In the genomic region with DNA sequence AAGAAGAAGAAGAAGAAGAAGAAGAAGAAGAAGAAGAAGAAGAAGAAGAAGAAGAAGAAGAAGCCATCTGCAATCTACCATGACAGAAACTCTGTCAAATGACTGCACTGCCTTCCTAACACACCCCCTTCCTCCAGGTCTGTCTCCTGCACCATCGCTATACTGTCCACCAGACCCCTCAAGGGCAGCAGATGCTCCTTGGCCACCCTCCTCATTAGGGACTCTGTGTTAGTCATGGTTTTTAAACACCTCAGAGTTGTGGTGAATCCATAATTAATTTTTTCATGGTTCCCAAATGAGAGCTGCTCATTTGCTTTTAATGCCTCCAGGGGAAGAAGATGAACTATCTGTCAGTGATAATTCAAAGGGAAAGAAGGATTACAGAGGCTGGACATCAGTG, we compare ENCODE assay signal across 16 mouse cellular contexts.
DNase-seq lines count a peak whose midpoint lies in the region; ATAC-seq and TF ChIP-seq lines count a peak whose summit lies in the region.
"Had no signal": no experiment of that assay in that cellular context is flagged by ENCODE, and none has a peak within 500 bp of the region (broad histone marks: within the 10 kb centered on the region; RNA-seq: fewer than 3 reads in every experiment).

No protein-coding gene starts in this region.

- no peak overlapping the region for H3K9ac ChIP-seq in hindbrain, embryonic 11.5 days (ENCODE audit: low read depth, low read length)
- H3K9ac ChIP-seq in hindbrain, embryonic 14.5 days: no peak overlapping the region
- H3K9ac ChIP-seq in midbrain, embryonic 11.5 days (ENCODE audit: low read length): no peak overlapping the region
- H3K9ac ChIP-seq in midbrain, postnatal 0 days (replicated peaks; ENCODE audit: low read length, poor library complexity, severe bottlenecking): no peak overlapping the region
- no peak overlapping the region for H3K9ac ChIP-seq in neural tube, embryonic 13.5 days
- H3K9ac ChIP-seq: embryonic facial prominence, embryonic 13.5 days; forebrain, embryonic 13.5 days; heart, embryonic 12.5 days; hindbrain, embryonic 13.5 days had no signal

- no peak for TF ChIP-seq CTCF in midbrain, postnatal 0 days (IDR thresholded peaks at IDR 0.05)

- no peak overlapping the region for H3K4me3 ChIP-seq in hindbrain, embryonic 11.5 days (ENCODE audit: low read depth, low read length)
- H3K4me3 ChIP-seq in hindbrain, embryonic 14.5 days (replicated peaks; ENCODE audit: low read length): no peak overlapping the region
- no peak overlapping the region for H3K4me3 ChIP-seq in midbrain, embryonic 11.5 days (ENCODE audit: low read depth, low read length)
- H3K4me3 ChIP-seq in midbrain, postnatal 0 days (ENCODE audit: low read depth, low read length): no peak overlapping the region
- no peak overlapping the region for H3K4me3 ChIP-seq in neural tube, embryonic 13.5 days
- H3K4me3 ChIP-seq: embryonic facial prominence, embryonic 13.5 days; forebrain, embryonic 13.5 days; gastrocnemius, adult 2 months; heart, embryonic 12.5 days; hindbrain, embryonic 13.5 days had no signal

- peak; percentile 76; the same call in 1 of the 2 replicates for ATAC-seq in hindbrain, embryonic 11.5 days (ENCODE audit: low FRiP score)
- ATAC-seq in hindbrain, embryonic 14.5 days (ENCODE audit: low FRiP score): no peak; the same call in 1 of the 2 replicates
- ATAC-seq in midbrain, embryonic 11.5 days (ENCODE audit: low FRiP score): peak; percentile 68; the same call in 1 of the 2 replicates
- no peak for ATAC-seq in midbrain, postnatal 0 days (ENCODE audit: low FRiP score)
- ATAC-seq in neural tube, embryonic 13.5 days (ENCODE audit: low read depth): 0 out of 2 replicates have a peak, but pooled peaks have one; percentile 50
- ATAC-seq: activated CD4-positive, CD25-positive, alpha-beta regulatory T cell, adult 4 months; Patski had no signal

- H3K36me3 ChIP-seq in hindbrain, embryonic 11.5 days (ENCODE audit: control insufficient read depth, insufficient read depth, low read length): no peaks in the 10 kb centered on the region
- H3K36me3 ChIP-seq in hindbrain, embryonic 14.5 days (replicated peaks; ENCODE audit: control insufficient read depth, insufficient read depth): no peaks in the 10 kb centered on the region
- no peaks in the 10 kb centered on the region for H3K36me3 ChIP-seq in midbrain, embryonic 11.5 days (ENCODE audit: control insufficient read depth, insufficient read depth, low read length)
- H3K36me3 ChIP-seq in midbrain, postnatal 0 days (ENCODE audit: insufficient read depth, low read length): no peaks in the 10 kb centered on the region
- H3K36me3 ChIP-seq in neural tube, embryonic 13.5 days: no peaks in the 10 kb centered on the region
- H3K36me3 ChIP-seq: embryonic facial prominence, embryonic 13.5 days; heart, embryonic 12.5 days had no signal

- H3K27me3 ChIP-seq in hindbrain, embryonic 11.5 days (ENCODE audit: control insufficient read depth, insufficient read depth, low read length): no peaks in the 10 kb centered on the region
- no peaks in the 10 kb centered on the region for H3K27me3 ChIP-seq in hindbrain, embryonic 14.5 days (ENCODE audit: control insufficient read depth, insufficient read depth, low read length)
- no peaks in the 10 kb centered on the region for H3K27me3 ChIP-seq in midbrain, embryonic 11.5 days (ENCODE audit: control insufficient read depth, insufficient read depth, low read length)
- no peaks in the 10 kb centered on the region for H3K27me3 ChIP-seq in midbrain, postnatal 0 days (ENCODE audit: insufficient read depth, low read length)
- no peaks in the 10 kb centered on the region for H3K27me3 ChIP-seq in neural tube, embryonic 13.5 days
- H3K27me3 ChIP-seq: embryonic facial prominence, embryonic 13.5 days; forebrain, embryonic 13.5 days; heart, embryonic 12.5 days; hindbrain, embryonic 13.5 days had no signal

- H3K4me2 ChIP-seq in hindbrain, embryonic 11.5 days (replicated peaks; ENCODE audit: low read depth, low read length): no peak overlapping the region
- no peak overlapping the region for H3K4me2 ChIP-seq in hindbrain, embryonic 14.5 days (replicated peaks)
- no peak overlapping the region for H3K4me2 ChIP-seq in midbrain, embryonic 11.5 days
- no peak overlapping the region for H3K4me2 ChIP-seq in midbrain, postnatal 0 days (ENCODE audit: low read depth, low read length, poor library complexity, severe bottlenecking)
- no peak overlapping the region for H3K4me2 ChIP-seq in neural tube, embryonic 13.5 days
- H3K4me2 ChIP-seq: embryonic facial prominence, embryonic 13.5 days; forebrain, embryonic 13.5 days; heart, embryonic 12.5 days; hindbrain, embryonic 13.5 days had no signal

- H3K9me3 ChIP-seq in hindbrain, embryonic 11.5 days (ENCODE audit: control insufficient read depth, low read length): no peaks in the 10 kb centered on the region
- H3K9me3 ChIP-seq in hindbrain, embryonic 14.5 days (ENCODE audit: control insufficient read depth, low read length): peaks cover 12% of the 10 kb centered on the region
- peaks cover 3% of the 10 kb centered on the region; the same call in 1 of the 2 replicates for H3K9me3 ChIP-seq in midbrain, embryonic 11.5 days (ENCODE audit: control insufficient read depth, low read length)
- peaks cover 1% of the 10 kb centered on the region; the same call in 1 of the 2 replicates for H3K9me3 ChIP-seq in midbrain, postnatal 0 days (ENCODE audit: low read length)
- peaks cover 8% of the 10 kb centered on the region for H3K9me3 ChIP-seq in neural tube, embryonic 13.5 days

- H3K27ac ChIP-seq in hindbrain, embryonic 11.5 days (ENCODE audit: low read depth, low read length): no peak overlapping the region
- no peak overlapping the region for H3K27ac ChIP-seq in hindbrain, embryonic 14.5 days
- H3K27ac ChIP-seq in midbrain, embryonic 11.5 days (ENCODE audit: low read depth, low read length): no peak overlapping the region
- no peak overlapping the region for H3K27ac ChIP-seq in midbrain, postnatal 0 days (ENCODE audit: low read depth, low read length)
- H3K27ac ChIP-seq in neural tube, embryonic 13.5 days (replicated peaks): no peak overlapping the region
- H3K27ac ChIP-seq: embryonic facial prominence, embryonic 13.5 days; forebrain, embryonic 13.5 days; gastrocnemius, adult 2 months; hindbrain, embryonic 13.5 days had no signal

- 50% methylated on average over 1 of the region's 1 CpGs for whole genome bisulfite sequencing in hindbrain, embryonic 11.5 days
- WGBS in hindbrain, embryonic 14.5 days: 64% methylated on average over 1 of the region's 1 CpGs
- 88% methylated on average over 1 of the region's 1 CpGs for WGBS in midbrain, embryonic 11.5 days
- 40% methylated on average over 1 of the region's 1 CpGs for WGBS in midbrain, postnatal 0 days
- WGBS in neural tube, embryonic 13.5 days: 55% methylated on average over 1 of the region's 1 CpGs

- H3K4me1 ChIP-seq in hindbrain, embryonic 11.5 days (replicated peaks; ENCODE audit: control insufficient read depth, insufficient read depth, low read length): no peaks in the 10 kb centered on the region
- H3K4me1 ChIP-seq in hindbrain, embryonic 14.5 days (replicated peaks; ENCODE audit: control insufficient read depth, insufficient read depth, low read length): no peaks in the 10 kb centered on the region
- no peaks in the 10 kb centered on the region for H3K4me1 ChIP-seq in midbrain, embryonic 11.5 days (ENCODE audit: control insufficient read depth, insufficient read depth, low read length)
- no peaks in the 10 kb centered on the region for H3K4me1 ChIP-seq in midbrain, postnatal 0 days (ENCODE audit: insufficient read depth, low read length)
- no peaks in the 10 kb centered on the region for H3K4me1 ChIP-seq in neural tube, embryonic 13.5 days (replicated peaks)
- H3K4me1 ChIP-seq: embryonic facial prominence, embryonic 13.5 days; forebrain, embryonic 13.5 days; heart, embryonic 12.5 days had no signal

- no peak for DNase-seq in hindbrain, embryonic 11.5 days (ENCODE audit: low spot score)
- no peak for DNase-seq in hindbrain, embryonic 14.5 days (ENCODE audit: low spot score)
- DNase-seq in midbrain, embryonic 11.5 days (ENCODE audit: low spot score, missing footprints): no peak
- no peak for DNase-seq in midbrain, postnatal 0 days (ENCODE audit: low spot score)
- DNase-seq in neural tube, embryonic 10.5 days (ENCODE audit: extremely low spot score, low spot score): no peak
- DNase-seq in spleen, adult 18-20 months: no peak
- DNase-seq: adrenal gland, postnatal 14 days; gastrocnemius, adult 2 months; gastrocnemius, postnatal 25 days had no signal

Comparison
In these comparisons a context has a peak if more than half of its experiments do, and no peak if none do; other contexts are left out.
1. ATAC-seq: peak in hindbrain, embryonic 11.5 days (single experiment), midbrain, embryonic 11.5 days (single experiment) and neural tube, embryonic 13.5 days (single experiment); none in hindbrain, embryonic 14.5 days (single experiment) and midbrain, postnatal 0 days (single experiment).